Mouse (Mus musculus): ENCODE measurements at regions not wholly inside any gene's neighbourhood (a gene's known extent, or its start where the extent isn't known, plus 50 kb on each side); places are given as distances from the start of the nearest gene placed in this dataset.

DNA sequence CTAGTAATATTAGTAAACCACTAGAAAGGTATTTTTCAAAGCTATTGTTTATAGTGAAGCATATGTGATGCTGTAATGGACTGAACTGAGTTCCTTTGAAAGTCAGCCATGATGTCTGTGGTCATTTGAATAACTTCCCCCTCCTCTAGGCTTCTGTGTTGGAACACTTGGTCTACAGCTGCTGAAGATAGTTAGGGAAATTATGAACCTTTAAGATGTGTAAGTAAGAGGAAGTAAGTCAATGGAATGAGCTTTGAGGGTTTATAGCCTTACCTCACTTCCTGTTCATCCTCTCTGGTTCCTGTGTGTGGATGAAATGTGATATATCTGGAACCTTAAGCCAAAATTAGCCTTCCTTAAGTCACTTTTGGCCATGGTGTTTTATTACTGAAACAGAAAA, 145.7 kb upstream of the Tmem229a start:
- TF ChIP-seq GATA4 (IDR thresholded peaks at IDR 0.05; ENCODE audit: insufficient replicate concordance, low read length), result no peak

DNA sequence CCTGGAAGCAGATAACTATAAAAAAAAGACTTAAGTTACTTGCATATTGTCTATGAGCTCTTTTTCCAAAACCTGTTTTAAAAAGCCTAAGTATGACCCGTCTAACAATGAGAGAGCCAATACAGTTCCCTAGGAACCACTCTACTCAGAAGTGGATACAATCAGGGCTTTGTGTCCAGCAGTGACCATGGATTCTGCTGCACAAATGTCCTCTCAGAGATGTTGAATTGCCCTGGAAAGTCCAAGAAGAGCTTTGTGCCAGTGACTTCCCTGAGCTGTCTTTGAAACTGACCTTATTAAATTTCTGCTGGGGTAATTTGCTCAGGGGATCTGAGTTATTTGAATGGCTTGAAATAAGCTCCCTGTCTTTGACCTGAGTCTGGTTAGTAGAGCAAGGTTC, 131.1 kb upstream of the Tmem229a start:
- TF ChIP-seq GATA4 (IDR thresholded peaks at IDR 0.05; ENCODE audit: insufficient replicate concordance, low read length), result no peak

DNA sequence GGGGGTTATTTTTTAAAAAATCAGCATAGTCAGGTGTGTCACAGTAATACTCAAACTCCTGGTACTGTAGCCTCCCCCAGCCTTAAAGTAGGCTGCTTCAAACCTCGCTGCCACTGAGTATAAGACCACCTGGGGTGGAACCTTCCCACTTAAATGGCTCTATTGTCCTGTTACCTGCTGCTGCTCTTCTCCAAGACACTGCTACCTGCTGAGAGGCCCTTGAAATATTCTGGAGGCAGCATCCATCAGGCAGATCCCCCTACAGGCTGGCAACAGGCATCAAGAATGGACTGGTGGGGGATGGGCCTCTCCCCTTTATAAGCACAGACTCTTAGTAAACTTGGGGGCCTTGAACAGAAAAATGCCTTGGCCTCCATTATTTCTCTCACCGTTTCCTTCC, 129.8 kb upstream of the Tmem229a start:
- TF ChIP-seq GATA4 (IDR thresholded peaks at IDR 0.05; ENCODE audit: insufficient replicate concordance, low read length), result no peak

DNA sequence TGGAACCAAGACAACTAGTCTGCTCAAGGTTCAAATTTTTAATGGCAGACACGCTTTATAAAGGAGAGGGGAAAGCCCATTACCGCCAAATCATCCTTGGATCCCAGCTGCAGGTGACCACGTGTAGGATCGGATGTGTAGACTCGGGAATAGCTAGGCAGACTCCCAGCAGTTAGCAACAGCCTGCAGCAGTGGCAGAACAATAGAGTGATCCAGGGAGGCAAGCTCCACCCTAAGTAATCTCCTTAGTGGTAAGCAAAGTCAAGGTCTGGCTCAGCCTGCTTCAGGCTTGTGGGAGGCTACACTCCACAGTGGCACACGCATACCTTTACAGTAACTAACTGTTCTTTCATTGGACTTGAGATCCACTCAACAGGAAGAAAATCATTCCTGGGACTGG, 109.8 kb upstream of the Tmem229a start:
- TF ChIP-seq GATA4 (IDR thresholded peaks at IDR 0.05; ENCODE audit: insufficient replicate concordance, low read length), result no peak

DNA sequence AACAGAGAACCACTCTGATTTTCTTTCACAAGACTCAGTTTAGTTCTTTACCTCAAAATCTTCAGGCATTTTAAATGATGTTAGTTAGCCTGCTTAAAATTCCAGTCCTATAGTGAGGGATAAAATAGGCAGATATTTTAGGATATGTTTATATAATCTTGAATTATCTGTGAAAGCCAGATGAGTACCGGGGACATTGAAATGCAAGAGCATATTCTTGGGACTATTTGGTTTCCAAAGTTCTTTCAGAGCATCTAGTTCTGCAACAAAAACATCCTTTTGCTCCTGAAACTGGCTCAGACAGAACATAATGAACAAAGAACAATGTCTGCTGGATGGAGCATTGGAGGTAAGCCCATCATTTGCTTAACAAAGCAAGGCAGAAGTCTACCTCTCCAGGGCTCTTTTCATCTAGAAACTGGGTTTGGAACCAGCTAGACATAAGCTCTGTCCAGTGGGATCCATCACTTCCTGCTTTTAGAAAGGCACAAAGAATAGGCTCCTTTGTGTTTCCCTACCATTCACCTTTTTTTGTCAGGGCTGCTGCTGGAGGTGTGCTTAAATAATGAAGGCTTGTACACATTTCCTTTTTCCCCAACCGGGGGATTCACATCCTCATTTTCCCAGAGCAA, 76.9 kb upstream of the Tmem229a start:
- TF ChIP-seq GATA4 (IDR thresholded peaks at IDR 0.05; ENCODE audit: insufficient replicate concordance, low read length), result no peak

DNA sequence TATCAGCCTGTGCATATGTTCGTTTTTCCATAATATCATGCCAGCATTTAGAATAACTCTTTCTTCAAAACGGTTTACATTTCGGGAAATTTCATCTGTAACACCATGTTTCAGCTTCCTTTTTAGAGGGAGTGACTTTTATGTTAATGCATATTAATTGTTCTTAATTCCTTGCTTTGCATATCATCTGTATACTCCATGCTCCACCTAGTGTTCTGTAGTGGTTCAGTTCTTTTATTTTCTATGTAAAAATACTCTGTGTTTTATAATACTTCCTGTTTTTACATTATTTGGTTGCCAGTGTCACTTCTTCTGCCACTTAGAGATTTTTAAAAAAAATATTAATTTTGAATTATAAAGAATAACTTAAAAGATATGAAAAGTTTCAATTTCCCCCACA, 70.9 kb upstream of the Tmem229a start:
- TF ChIP-seq GATA4 (IDR thresholded peaks at IDR 0.05; ENCODE audit: insufficient replicate concordance, low read length), result no peak

DNA sequence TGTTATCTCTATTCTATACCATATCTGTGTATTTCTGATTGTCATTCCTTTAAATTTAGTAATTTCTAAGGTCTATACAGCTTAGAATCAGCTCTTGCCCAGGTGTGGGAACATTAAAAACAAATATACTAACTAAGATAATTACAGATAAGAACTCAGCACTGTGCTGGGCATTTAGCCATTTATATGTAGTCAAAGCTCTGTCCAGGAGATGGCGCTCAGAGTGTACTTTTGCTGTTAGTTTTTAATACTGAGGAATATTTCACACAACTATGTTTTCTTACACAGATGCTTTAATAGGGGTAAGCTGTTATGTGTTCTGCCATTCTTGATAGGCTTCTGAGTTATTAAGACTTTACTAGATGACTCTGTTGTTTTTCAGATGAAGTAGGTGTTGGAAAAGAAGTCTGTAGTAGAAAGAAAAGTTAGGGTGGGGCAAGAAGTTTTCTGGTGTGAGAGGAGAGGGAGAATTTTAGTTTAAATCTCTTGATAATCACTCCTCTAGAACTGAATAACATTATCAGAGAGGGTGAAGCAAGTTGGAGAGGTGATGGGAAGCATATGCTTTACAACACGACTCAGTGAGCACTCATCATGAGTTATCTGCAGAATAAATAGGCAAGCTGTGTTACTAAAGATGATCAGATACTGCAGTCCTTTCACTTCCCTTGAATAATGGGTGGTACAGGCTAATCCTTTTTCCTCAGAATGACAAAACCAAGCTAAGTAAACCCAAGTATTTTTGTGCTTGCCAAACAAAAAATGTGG, 64.1 kb upstream of the Tmem229a start:
- no peak for TF ChIP-seq GATA4 (IDR thresholded peaks at IDR 0.05; ENCODE audit: insufficient replicate concordance, low read length)

DNA sequence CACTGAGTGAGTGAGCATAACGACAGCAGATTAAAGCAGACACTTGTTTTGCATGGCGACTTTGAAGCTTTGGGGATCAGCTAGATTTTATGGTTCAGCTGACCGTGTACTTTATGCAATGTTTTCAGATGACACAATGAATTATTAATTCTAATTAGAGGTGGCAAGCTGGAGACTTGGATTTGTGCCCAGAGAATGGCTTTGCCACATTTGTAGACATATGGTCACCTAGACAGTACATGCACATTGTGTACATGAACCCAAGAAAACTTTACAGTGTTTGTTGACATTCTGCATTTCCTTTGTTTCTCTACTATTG, 57.1 kb upstream of the Tmem229a start:
- TF ChIP-seq GATA4 (IDR thresholded peaks at IDR 0.05; ENCODE audit: insufficient replicate concordance, low read length), result no peak

DNA sequence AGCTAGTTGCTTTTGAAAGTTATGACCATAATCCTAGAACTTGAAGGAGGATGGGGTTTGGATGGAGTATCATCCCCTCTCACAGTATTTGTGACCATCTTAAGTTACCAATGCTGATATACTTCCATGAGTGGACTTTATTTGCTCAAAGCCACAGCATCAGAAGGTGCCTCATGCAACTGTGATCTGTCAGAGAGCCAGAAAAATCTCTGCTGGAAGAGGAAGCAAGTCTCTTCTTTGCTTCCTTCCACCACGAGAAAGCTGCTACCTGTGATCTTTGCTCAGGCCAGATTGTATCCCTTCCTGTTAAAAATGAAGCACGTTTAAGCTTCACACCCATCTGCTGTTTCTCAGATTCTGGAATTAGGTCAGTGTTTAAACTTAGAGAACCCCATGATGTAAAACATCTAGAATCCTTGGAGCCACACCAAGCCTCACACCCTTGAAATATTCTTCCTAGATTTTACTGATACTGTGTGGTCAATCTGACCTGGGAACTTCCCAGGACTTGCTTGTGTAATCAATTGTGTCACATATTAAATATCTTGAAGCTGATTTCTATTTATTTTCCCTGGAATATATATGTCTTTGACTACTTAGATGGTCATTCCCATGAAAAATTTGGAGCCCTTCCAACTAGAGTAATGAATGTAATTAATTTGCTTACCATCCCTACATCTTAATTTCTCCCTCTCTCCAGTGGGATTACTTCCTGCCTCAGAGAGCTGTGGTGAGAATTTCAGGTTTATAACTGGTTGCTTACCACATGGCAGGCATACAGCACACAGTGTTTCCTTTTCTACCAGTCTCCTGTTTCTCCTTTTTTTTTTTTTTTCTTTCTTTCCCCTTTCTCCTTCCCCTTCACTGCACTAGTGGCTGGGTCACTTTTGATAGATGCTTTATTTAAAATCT, 56.5 kb upstream of the Tmem229a start:
- TF ChIP-seq GATA4 (IDR thresholded peaks at IDR 0.05; ENCODE audit: insufficient replicate concordance, low read length), result no peak

DNA sequence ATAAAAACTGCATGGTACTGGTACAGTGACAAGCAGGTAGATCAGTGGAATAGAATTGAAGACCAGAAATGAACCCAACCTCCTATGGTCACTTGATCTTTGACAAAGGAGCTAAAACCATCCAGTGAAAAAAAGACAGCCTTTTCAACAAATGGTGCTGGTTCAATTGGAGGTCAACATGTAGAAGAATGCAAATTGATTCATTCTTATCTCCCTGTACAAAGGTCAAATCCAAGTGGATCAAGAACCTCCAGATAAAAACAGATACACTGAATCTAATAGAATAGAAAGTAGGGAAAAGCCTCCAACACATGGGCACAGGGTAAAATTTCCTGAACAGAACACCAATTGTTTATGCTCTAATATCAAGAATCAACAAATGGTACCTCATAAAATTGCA, 52.8 kb upstream of the Tmem229a start:
- peak; percentile 61 for TF ChIP-seq GATA4 (IDR thresholded peaks at IDR 0.05; ENCODE audit: insufficient replicate concordance, low read length)
